Mouse (Mus musculus) forelimb bud, embryonic 11.5 days (tissue): ENCODE measurements around the gene Wsb1.
"Not testable (repeated sequence)": the region's sequence is repeated elsewhere in the genome, so short reads cannot be mapped to it uniquely, and the experiment has no call there.

Experiments used
- DNase-seq: peaks from one replicate; pipeline ENCODE4 v3.0.0-alpha.2; 2012; ENCODE audit warnings: low read depth, low spot score

The Wsb1 gene

GRCm38 (mm10) chr11:79264376-79264775 is 9.9 kb upstream of the Wsb1 start:
- no peak for DNase-seq

DNA sequence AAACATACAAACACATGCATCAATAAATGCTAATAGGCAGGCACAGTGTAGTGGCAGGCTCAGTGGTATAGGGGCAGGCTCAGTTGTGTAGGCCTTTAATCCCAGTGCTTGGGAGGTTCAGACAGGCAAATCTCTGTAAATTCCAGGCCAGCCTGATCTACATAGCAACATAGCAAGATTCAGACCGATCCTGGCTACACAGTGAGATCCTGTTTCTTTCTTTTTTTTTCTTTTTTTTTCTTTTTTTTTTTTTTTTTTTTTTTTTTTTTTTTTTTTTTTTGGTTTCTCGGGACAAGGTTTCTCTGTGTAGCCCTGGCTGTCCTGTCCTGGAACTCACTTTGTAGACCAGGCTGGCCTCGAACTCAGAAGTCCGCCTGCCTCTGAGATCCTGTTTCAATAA is 5.7 kb upstream of the Wsb1 start:
- DNase-seq, result not testable (repeated sequence)

DNA sequence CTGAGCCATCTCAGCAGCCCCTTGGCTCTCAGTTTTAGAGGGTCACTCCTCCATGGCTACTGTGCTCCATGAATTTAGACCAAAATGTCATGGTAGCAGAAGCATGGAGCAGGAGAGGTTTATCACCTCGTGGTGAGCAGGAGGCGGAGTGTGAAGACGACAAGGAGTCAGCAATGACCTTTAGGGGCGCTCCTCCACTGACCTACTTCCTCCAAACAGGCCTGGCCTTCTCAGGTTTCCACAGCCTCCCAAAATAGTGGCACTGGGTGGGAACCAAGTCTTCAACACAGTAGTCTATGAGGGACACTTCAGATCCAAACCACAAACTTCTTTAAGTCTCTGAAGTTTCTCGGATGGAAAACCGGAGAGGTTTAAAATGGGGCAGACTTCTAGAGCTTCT is 4.3 kb upstream of the Wsb1 start:
- no peak for DNase-seq

DNA sequence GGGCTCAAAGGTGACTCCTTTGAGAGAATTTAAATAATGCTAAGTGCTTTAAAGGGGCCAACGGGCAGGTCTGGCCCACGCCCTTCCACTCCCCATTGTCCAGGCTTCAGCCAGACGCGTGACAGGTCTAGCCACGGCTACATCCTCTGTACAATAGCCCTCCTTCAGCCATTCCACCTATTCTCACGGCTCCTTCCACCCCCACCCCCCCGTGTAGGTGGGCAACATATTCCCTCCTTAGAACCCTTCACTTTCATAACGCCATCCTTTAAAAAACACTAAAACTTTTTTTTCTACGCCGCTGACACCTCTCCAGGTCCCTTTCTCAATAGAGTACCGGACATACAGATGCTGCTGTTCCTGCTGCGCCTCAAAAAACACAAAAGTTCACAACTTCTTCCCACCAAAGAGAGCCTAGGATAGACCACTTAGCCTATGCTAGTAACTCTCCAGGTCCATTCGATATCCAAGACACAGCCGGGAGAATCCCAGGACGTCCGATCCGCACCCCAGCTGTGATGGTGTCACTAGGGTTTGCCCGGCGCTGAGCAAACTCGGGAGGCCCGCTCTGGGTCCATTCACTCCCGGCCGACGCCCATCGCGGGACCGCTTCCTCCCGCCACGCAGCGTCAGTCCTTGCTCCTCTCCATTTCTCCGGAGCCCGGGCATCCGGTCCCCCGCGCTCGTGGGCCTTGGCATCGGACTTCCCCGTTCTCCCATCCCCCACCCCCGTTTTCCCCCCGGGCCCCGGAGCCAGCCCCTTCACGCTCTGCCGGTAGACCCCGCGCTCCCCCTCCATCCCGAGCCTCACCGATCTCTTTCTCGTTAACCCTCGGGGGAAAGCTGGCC is 705 bp downstream of the Wsb1 start:
- DNase-seq, result peak; percentile 5

DNA sequence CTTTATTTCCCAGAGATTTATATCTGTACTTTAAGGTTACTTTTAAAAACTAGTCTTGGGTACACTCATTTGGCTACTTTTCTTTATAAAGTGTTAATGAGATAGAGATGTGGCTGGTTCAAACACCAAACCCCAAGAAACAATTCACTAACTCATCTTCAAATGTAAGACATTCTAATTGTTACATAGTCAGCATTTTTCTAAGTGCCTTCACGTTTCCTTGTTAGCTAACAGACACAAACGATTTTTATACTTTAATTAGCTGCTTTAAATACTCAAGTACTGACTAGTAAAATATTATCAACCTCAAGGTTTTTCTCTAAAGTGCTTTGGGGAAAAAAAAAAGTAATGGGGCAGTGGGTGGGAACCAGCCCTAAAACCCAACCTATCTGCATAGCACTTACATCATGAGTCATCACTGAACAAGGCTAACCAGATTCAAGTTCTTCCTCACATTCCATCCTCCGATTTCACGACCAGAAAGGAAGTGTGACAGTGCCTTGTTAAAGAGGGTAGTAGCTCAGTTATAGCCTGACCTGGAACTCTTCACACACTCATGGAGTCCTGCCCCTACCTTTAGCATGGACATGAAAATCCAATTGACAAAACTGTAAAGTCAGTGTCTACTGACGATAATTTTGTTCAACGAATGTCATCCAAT is 1.5 kb downstream of the Wsb1 start:
- peak; percentile 8 for DNase-seq

DNA sequence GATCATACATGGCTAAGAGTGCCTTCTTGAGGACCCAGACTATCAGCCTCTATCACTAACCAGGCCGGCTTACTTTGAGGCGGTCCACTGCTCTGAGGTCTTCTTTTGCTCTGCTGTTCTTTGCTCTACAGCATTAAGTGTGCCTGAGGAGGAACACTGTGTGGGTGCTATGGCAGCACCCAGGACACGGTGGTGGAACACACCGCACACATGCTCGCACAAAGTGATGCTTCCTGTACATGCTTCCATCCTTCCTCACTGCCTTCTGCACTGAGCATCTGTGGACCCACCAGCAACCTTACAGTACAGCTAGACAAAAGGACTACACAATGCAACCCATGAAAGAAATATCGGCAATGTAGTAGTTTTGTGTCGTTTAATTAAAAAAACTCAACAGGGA is 15.4 kb downstream of the Wsb1 start:
- DNase-seq, result no peak

GRCm38 (mm10) chr11:79238398-79238752 is 16.1 kb downstream of the Wsb1 start:
- peak; percentile 59 for DNase-seq

- DNase-seq, result no peak
Measured at GRCm38 (mm10) chr11:79237644-79238397, 16.6 kb downstream of the Wsb1 start.

DNA sequence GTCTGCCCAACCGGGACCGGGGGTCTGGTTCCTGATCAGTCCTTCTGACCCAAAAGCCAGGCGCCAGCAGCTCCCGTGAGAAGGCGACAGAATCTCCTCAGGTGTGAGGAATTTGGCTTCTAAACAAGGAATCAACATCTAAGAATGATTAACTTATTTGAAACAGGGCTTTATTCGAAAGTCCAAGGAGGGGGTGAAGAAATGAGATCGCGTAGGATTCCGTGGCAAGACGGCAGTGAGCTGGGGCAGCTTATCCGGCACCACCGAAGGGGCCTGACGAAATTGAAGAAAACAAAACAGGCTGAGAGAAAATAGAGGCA is 24.3 kb downstream of the Wsb1 start:
- no peak for DNase-seq

DNA sequence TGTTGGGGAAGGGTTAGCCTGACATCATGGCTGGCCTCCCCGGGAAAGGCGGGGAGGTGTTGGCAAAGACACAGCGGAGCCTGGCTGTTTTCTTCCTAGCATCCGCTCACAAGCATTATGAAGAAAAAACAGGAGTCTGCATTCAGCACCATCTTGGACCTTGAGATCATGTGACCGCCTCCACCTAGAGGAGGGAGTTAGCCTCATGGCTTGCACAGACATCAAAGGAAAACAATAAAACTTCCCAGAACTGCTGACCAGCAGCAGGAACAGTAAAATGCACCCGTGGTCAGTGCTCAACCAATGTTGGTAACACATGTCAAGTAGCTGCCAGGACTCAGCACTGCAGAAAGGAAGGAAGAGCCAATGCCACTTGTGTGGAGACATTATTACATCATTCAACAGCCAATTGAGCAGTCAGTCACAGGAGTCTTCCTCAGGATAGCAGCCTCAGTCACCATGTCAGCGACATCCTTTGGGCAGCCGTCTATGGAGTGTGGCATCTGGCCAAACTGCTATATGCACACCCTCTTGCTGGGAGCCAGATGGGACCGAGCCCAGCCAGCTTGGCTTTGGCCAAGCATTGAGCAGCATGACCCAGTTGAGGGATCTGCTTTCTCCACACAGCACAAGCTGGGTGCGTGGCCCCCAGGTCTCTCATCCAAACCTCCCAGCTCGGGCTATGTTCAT is 24.8 kb downstream of the Wsb1 start:
- peak; percentile 41 for DNase-seq

GRCm38 (mm10) chr11:79229057-79229504 is 25.4 kb downstream of the Wsb1 start:
- peak; percentile 27 for DNase-seq

DNA sequence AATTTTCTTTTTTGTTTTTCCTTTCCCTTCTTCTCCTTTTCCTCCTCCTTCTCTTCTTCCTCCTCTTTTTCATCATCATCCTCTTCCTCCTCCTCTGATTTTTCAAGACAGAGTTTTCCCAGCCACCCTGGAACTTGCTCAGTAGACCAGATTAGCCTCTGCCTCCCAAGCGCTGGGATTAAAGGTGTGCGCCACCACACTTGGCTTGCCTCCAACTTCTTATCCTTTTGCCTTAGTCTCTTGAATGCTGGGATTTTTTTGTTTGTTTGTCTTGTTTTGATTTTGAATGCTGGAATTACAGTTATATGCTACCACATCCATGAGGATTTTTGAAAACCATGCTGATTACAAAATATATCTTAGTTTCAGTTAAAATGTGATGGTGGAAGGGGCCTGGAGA is 26.4 kb downstream of the Wsb1 start:
- no peak for DNase-seq

- DNase-seq, result no peak
Measured at GRCm38 (mm10) chr11:79225371-79226155, 28.9 kb downstream of the Wsb1 start.

- DNase-seq, result peak; percentile 91
Measured at GRCm38 (mm10) chr11:79224562-79225280, 29.8 kb downstream of the Wsb1 start.

GRCm38 (mm10) chr11:79223420-79223819 is 31.1 kb downstream of the Wsb1 start:
- no peak for DNase-seq

DNA sequence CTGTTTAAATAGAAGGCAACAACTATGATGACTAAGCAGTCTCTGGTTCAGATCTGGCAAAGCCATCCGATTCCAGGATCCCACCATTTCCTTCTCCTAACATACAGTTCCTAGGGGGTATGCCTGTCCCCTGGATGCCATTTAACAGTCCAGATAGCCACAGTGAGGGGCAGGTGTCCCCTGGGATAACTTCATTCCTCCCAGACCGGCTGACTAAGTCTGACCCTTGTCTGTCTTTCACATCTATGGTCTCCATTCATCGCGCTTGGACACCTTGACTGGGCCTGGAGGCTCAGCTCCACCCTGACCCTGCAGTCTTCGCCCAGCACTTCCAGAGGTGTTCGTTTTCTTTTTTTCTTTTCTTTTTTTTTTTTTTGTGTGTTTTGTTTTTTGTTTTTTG is 31.8 kb downstream of the Wsb1 start:
- no peak for DNase-seq

- no peak for DNase-seq
Measured at GRCm38 (mm10) chr11:79221641-79222040, 32.8 kb downstream of the Wsb1 start.

- DNase-seq, result no peak
Measured at GRCm38 (mm10) chr11:79218936-79219626, 35.4 kb downstream of the Wsb1 start.

- no peak for DNase-seq
Measured at GRCm38 (mm10) chr11:79218061-79218460, 36.4 kb downstream of the Wsb1 start.

DNA sequence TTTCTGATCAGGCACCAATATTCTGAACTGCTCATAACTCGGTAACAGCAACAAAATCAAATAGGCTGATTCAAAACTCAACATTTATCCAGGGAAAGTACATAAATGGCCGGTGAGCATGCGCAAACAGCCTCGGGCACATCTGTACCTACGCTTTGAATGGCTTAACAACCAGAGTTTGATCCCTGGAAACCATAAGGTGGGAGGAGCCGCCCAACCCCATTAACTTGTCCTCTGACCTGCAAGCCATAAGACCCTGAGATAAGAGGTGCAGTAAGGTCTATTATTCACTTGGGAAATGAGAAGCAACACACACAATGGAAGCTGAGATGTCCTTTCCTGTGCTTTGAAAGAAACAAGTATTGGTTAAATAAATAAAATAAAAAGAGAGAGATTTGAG is 37.3 kb downstream of the Wsb1 start:
- no peak for DNase-seq
